ENCODE assay signal across 13 mouse cellular contexts in the genomic region with DNA sequence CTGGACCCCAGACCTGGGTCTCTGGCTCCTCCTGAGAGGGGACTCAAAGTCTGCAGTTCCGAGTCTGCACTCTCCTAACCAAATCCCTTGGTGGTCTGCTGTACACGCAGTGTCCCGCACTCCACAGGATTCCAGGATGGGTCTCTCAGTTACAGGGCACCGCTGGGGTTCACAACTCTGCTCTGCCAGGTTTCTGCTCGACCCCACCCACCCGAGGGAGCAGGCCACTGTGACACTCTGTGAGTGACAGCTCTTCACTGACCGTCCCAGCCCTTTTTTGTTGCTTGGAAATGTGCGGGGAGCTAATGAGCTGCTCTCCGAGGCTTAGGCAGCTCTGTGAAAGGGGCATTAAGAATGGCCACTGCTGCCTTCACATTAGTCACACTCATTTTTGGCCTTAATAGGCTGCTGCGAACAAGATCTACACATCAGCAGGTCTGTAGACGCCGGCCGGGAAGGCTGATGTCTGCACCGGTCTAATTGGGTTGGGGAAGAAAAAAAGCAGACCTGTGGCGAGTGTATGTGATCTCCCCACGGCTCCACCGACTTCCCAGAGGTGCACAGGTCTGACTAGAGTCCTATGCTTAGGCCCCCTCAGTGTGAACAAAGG. TPM values are rescaled to one million over a fixed set of nuclear protein-coding genes. Genes with fewer than 3 reads are reported as not detected.
DNase-seq lines count a peak whose midpoint lies in the region; ATAC-seq and TF ChIP-seq lines count a peak whose summit lies in the region.
"Had no signal": no experiment of that assay in that cellular context is flagged by ENCODE, and none has a peak within 500 bp of the region (broad histone marks: within the 10 kb centered on the region; RNA-seq: fewer than 3 reads in every experiment).

No protein-coding gene starts in this region.

- H3K4me1 ChIP-seq in midbrain, embryonic 12.5 days, result peaks cover 47% of the 10 kb centered on the region
- peaks cover 11% of the 10 kb centered on the region for H3K4me1 ChIP-seq in midbrain, postnatal 0 days (ENCODE audit: insufficient read depth, low read length)
- peaks cover 6% of the 10 kb centered on the region for H3K4me1 ChIP-seq in hindbrain, embryonic 11.5 days (replicated peaks; ENCODE audit: control insufficient read depth, insufficient read depth, low read length)
- peaks cover 55% of the 10 kb centered on the region for H3K4me1 ChIP-seq in midbrain, embryonic 13.5 days (replicated peaks)

- peaks cover 48% of the 10 kb centered on the region for H3K36me3 ChIP-seq in midbrain, embryonic 12.5 days
- peaks cover 44% of the 10 kb centered on the region for H3K36me3 ChIP-seq in midbrain, postnatal 0 days (ENCODE audit: insufficient read depth, low read length)
- peaks cover 9% of the 10 kb centered on the region; the same call in 1 of the 2 replicates for H3K36me3 ChIP-seq in hindbrain, embryonic 11.5 days (ENCODE audit: control insufficient read depth, insufficient read depth, low read length)
- peaks cover 47% of the 10 kb centered on the region for H3K36me3 ChIP-seq in midbrain, embryonic 13.5 days

- DNase-seq in midbrain, postnatal 0 days (ENCODE audit: low spot score), result no peak
- peak; percentile 46 for DNase-seq in hindbrain, embryonic 11.5 days (ENCODE audit: low spot score)
- DNase-seq in heart, adult 8-10 months (ENCODE audit: low spot score), result no peak
- DNase-seq in cerebellum, postnatal 36 days, result no peak
- no peak for DNase-seq in thymus, postnatal 25 days

- H3K9me3 ChIP-seq in midbrain, embryonic 12.5 days, result no peaks in the 10 kb centered on the region
- H3K9me3 ChIP-seq in midbrain, postnatal 0 days (ENCODE audit: low read length), result no peaks in the 10 kb centered on the region
- H3K9me3 ChIP-seq in hindbrain, embryonic 11.5 days (ENCODE audit: control insufficient read depth, low read length), result no peaks in the 10 kb centered on the region
- no peaks in the 10 kb centered on the region for H3K9me3 ChIP-seq in midbrain, embryonic 13.5 days
- H3K9me3 ChIP-seq: lung, embryonic 15.5 days had no signal

- H3K27me3 ChIP-seq in midbrain, embryonic 12.5 days, result peaks cover 40% of the 10 kb centered on the region
- H3K27me3 ChIP-seq in midbrain, postnatal 0 days (ENCODE audit: insufficient read depth, low read length), result peaks cover 8% of the 10 kb centered on the region
- H3K27me3 ChIP-seq in hindbrain, embryonic 11.5 days (ENCODE audit: control insufficient read depth, insufficient read depth, low read length), result peaks cover 26% of the 10 kb centered on the region
- H3K27me3 ChIP-seq in midbrain, embryonic 13.5 days, result peaks cover 35% of the 10 kb centered on the region

- H3K4me2 ChIP-seq in midbrain, embryonic 12.5 days (replicated peaks), result peak overlapping the region; percentile 19
- no peak overlapping the region for H3K4me2 ChIP-seq in midbrain, postnatal 0 days (ENCODE audit: low read depth, low read length, poor library complexity, severe bottlenecking)
- no peak overlapping the region for H3K4me2 ChIP-seq in hindbrain, embryonic 11.5 days (replicated peaks; ENCODE audit: low read depth, low read length)
- no peak overlapping the region; the same call in 1 of the 2 replicates for H3K4me2 ChIP-seq in midbrain, embryonic 13.5 days (replicated peaks)
- H3K4me2 ChIP-seq: lung, embryonic 15.5 days had no signal

- no peak for TF ChIP-seq CTCF in midbrain, postnatal 0 days (IDR thresholded peaks at IDR 0.05)

- no peak overlapping the region for H3K4me3 ChIP-seq in midbrain, embryonic 12.5 days
- H3K4me3 ChIP-seq in midbrain, postnatal 0 days (ENCODE audit: low read depth, low read length), result no peak overlapping the region
- H3K4me3 ChIP-seq in hindbrain, embryonic 11.5 days (ENCODE audit: low read depth, low read length), result no peak overlapping the region
- no peak overlapping the region for H3K4me3 ChIP-seq in midbrain, embryonic 13.5 days (replicated peaks)
- H3K4me3 ChIP-seq: left cerebral cortex, adult 2 months; lung, embryonic 15.5 days had no signal

- 30% methylated on average over 17 of the region's 17 CpGs for WGBS in midbrain, embryonic 12.5 days
- WGBS in midbrain, postnatal 0 days, result 21% methylated on average over 17 of the region's 17 CpGs
- 34% methylated on average over 17 of the region's 17 CpGs for WGBS in hindbrain, embryonic 11.5 days
- 21% methylated on average over 17 of the region's 17 CpGs for WGBS in midbrain, embryonic 13.5 days

- peak; percentile 59 for ATAC-seq in midbrain, embryonic 12.5 days (ENCODE audit: low FRiP score, low read depth)
- ATAC-seq in midbrain, postnatal 0 days (ENCODE audit: low FRiP score), result no peak
- ATAC-seq in hindbrain, embryonic 11.5 days (ENCODE audit: low FRiP score), result peak; percentile 44
- peak; percentile 40 for ATAC-seq in midbrain, embryonic 13.5 days
- no peak for ATAC-seq in inflammation-experienced regulatory T-cells, adult 6 months

- no peak overlapping the region for H3K9ac ChIP-seq in midbrain, embryonic 12.5 days (replicated peaks)
- no peak overlapping the region for H3K9ac ChIP-seq in midbrain, postnatal 0 days (replicated peaks; ENCODE audit: low read length, poor library complexity, severe bottlenecking)
- H3K9ac ChIP-seq in hindbrain, embryonic 11.5 days (ENCODE audit: low read depth, low read length), result no peak overlapping the region
- no peak overlapping the region; the same call in 1 of the 2 replicates for H3K9ac ChIP-seq in midbrain, embryonic 13.5 days (replicated peaks)
- H3K9ac ChIP-seq: lung, embryonic 15.5 days had no signal

- peak overlapping the region; percentile 74 for H3K27ac ChIP-seq in midbrain, embryonic 12.5 days (replicated peaks)
- H3K27ac ChIP-seq in midbrain, postnatal 0 days (ENCODE audit: low read depth, low read length), result no peak overlapping the region
- peak overlapping the region; percentile 1 for H3K27ac ChIP-seq in hindbrain, embryonic 11.5 days (ENCODE audit: low read depth, low read length)
- H3K27ac ChIP-seq in midbrain, embryonic 13.5 days, result peak overlapping the region; percentile 52
- H3K27ac ChIP-seq: left cerebral cortex, adult 2 months; lung, embryonic 15.5 days had no signal

RNA-seq across cellular contexts. Expression of gene Nmt1, which starts 34.5 kb away (rescaled TPM):
- 41.3 and 44.8 TPM in 2 replicates for polyA plus RNA-seq in midbrain, embryonic 12.5 days (2016; fragmentation: Nextera tagmentation; extraction: Ambion mirVana)
- total RNA-seq in midbrain, postnatal 0 days (2014; rRNA removed), result 48.6 and 56.3 TPM in 2 replicates
- 39.1 and 40.5 TPM in 2 replicates for polyA plus RNA-seq in midbrain, postnatal 0 days (2015; fragmentation: Nextera tagmentation; extraction: Ambion mirVana)
- polyA plus RNA-seq in hindbrain, embryonic 11.5 days (2014; fragmentation: Nextera tagmentation; extraction: Ambion mirVana), result 41.0 and 51.1 TPM in 2 replicates
- 45.2 and 49.9 TPM in 2 replicates for polyA plus RNA-seq in midbrain, embryonic 13.5 days (2015; fragmentation: Nextera tagmentation; extraction: Ambion mirVana)
- 10 to 100 TPM; 67.2 to 74.7 (median 70.0) TPM for total RNA-seq in heart, adult 8-10 months (2022)
- polyA plus RNA-seq in inflammation-experienced regulatory T-cells, adult 6 months (2017; shearing (Covaris generic)), result 100 to 1,000 TPM in 2 of 3 experiments, 10 to 100 TPM in 1; 63.6 to 113 (median 106) TPM

RNA-seq across cellular contexts. Expression of gene Dcakd, which starts 34.6 kb away (rescaled TPM):
- polyA plus RNA-seq in midbrain, embryonic 12.5 days (2016; fragmentation: Nextera tagmentation; extraction: Ambion mirVana), result 163 and 174 TPM in 2 replicates
- 154 and 191 TPM in 2 replicates for total RNA-seq in midbrain, postnatal 0 days (2014; rRNA removed)
- polyA plus RNA-seq in midbrain, postnatal 0 days (2015; fragmentation: Nextera tagmentation; extraction: Ambion mirVana), result 165 and 173 TPM in 2 replicates
- 228 and 229 TPM in 2 replicates for polyA plus RNA-seq in hindbrain, embryonic 11.5 days (2014; fragmentation: Nextera tagmentation; extraction: Ambion mirVana)
- 177 and 178 TPM in 2 replicates for polyA plus RNA-seq in midbrain, embryonic 13.5 days (2015; fragmentation: Nextera tagmentation; extraction: Ambion mirVana)
- 10 to 100 TPM; 54.2 to 95.5 (median 77.9) TPM for total RNA-seq in heart, adult 8-10 months (2022)
- polyA plus RNA-seq in inflammation-experienced regulatory T-cells, adult 6 months (2017; shearing (Covaris generic)), result 10 to 100 TPM; 19.9 to 27.5 (median 25.4) TPM

RNA-seq across cellular contexts. Expression of gene C1ql1, which starts 47.0 kb away (rescaled TPM):
- polyA plus RNA-seq in midbrain, embryonic 12.5 days (2016; fragmentation: Nextera tagmentation; extraction: Ambion mirVana), result 12.7 and 15.3 TPM in 2 replicates
- total RNA-seq in midbrain, postnatal 0 days (2014; rRNA removed), result 45.6 and 52.8 TPM in 2 replicates
- 15.8 and 16.9 TPM in 2 replicates for polyA plus RNA-seq in midbrain, postnatal 0 days (2015; fragmentation: Nextera tagmentation; extraction: Ambion mirVana)
- 10.5 and 11.0 TPM in 2 replicates for polyA plus RNA-seq in hindbrain, embryonic 11.5 days (2014; fragmentation: Nextera tagmentation; extraction: Ambion mirVana)
- 5.7 and 8.2 TPM in 2 replicates for polyA plus RNA-seq in midbrain, embryonic 13.5 days (2015; fragmentation: Nextera tagmentation; extraction: Ambion mirVana)
- total RNA-seq in heart, adult 8-10 months (2022), result not detected
- polyA plus RNA-seq in inflammation-experienced regulatory T-cells, adult 6 months (2017; shearing (Covaris generic)), result not detected
- total RNA-seq: heart, adult 18-20 months; megakaryocyte-erythroid progenitor cell, adult 5-6 weeks; neutrophil, adult 5-6 weeks had no signal

Comparison
In these comparisons a context has a peak if more than half of its experiments do, and no peak if none do; other contexts are left out.
1. ATAC-seq: peak in midbrain, embryonic 12.5 days (single experiment), hindbrain, embryonic 11.5 days (single experiment) and midbrain, embryonic 13.5 days (single experiment); none in midbrain, postnatal 0 days (single experiment) and inflammation-experienced regulatory T-cells, adult 6 months (single experiment).